In genomic region chr8:114883967-114884366, GRCm38 (mm10) we compare ENCODE assay signal across 13 mouse cellular contexts.
DNase-seq lines count a peak whose midpoint lies in the region; ATAC-seq and TF ChIP-seq lines count a peak whose summit lies in the region.
"Had no signal": no experiment of that assay in that cellular context is flagged by ENCODE, and none has a peak within 500 bp of the region (broad histone marks: within the 10 kb centered on the region; RNA-seq: fewer than 3 reads in every experiment).

No protein-coding gene starts in this region.

- no peak overlapping the region for H3K9ac ChIP-seq in CH12.LX (ENCODE audit: insufficient read depth, low read depth)
- no peak overlapping the region for H3K9ac ChIP-seq in liver, embryonic 14.5 days (replicated peaks)
- H3K9ac ChIP-seq: forebrain, embryonic 12.5 days; heart, embryonic 13.5 days; neural tube, embryonic 12.5 days had no signal

- H3K4me2 ChIP-seq in CH12.LX (ENCODE audit: insufficient read depth, low read depth, poor library complexity, severe bottlenecking) = no peak overlapping the region
- H3K4me2 ChIP-seq in liver, embryonic 14.5 days (ENCODE audit: low read depth) = no peak overlapping the region
- H3K4me2 ChIP-seq: neural tube, embryonic 12.5 days had no signal

- no peak for ATAC-seq in cerebellum, adult (ENCODE audit: insufficient number of reproducible peaks, low FRiP score, low TSS enrichment)
- no peak for ATAC-seq in liver, embryonic 14.5 days (ENCODE audit: insufficient read depth)
- ATAC-seq in erythroid progenitor cell, adult 5-6 weeks (replicated peaks; ENCODE audit: low FRiP score, poor library complexity, severe bottlenecking) = no peak

- H3K27me3 ChIP-seq in CH12.LX (replicated peaks) = no peaks in the 10 kb centered on the region
- no peaks in the 10 kb centered on the region for H3K27me3 ChIP-seq in liver, embryonic 14.5 days (ENCODE audit: control insufficient read depth, insufficient read depth, low read length)
- H3K27me3 ChIP-seq: heart, embryonic 13.5 days had no signal

- no peak overlapping the region for H3K27ac ChIP-seq in left cerebral cortex, adult 2 months
- H3K27ac ChIP-seq in CH12.LX (ENCODE audit: insufficient read depth, low read depth) = no peak overlapping the region
- no peak overlapping the region for H3K27ac ChIP-seq in liver, embryonic 14.5 days
- H3K27ac ChIP-seq: forebrain, embryonic 12.5 days; heart, embryonic 13.5 days; neural tube, embryonic 12.5 days had no signal

- DNase-seq in cerebellum, postnatal 10 days = peak; percentile 16 to 40
- DNase-seq in left cerebral cortex, adult 2 months (ENCODE audit: extremely low spot score in 1 of 2, low spot score in 2 of 2) = no peak
- no peak for DNase-seq in left cerebral cortex, adult 9 months (ENCODE audit: low spot score in 2 of 2)
- DNase-seq in CH12.LX (ENCODE audit: extremely low read depth) = peak; percentile 61
- DNase-seq in liver, embryonic 14.5 days (ENCODE audit: low read depth in 3 of 3, low spot score in 3 of 3) = no peak
- DNase-seq in adrenal gland, adult (ENCODE audit: inconsistent age in 2 of 2, low spot score in 1 of 2) = no peak
- DNase-seq: adrenal gland, postnatal 25 days; kidney, postnatal 10 days had no signal

- TF ChIP-seq RAD21 in CH12.LX (IDR thresholded peaks at IDR 0.05; ENCODE audit: low read depth, low read length) = peak; percentile 37

- TF ChIP-seq CTCF in left cerebral cortex, adult 2 months (IDR thresholded peaks at IDR 0.05) = peak; percentile 49
- TF ChIP-seq CTCF in CH12.LX (conservative IDR thresholded peaks at IDR 0.05 in 1 of 2, IDR thresholded peaks at IDR 0.05 in 1 of 2; ENCODE audit: low read depth in 2 of 2, low read length in 2 of 2) = peak; percentile 67 to 90
- TF ChIP-seq CTCF in liver, embryonic 14.5 days (IDR thresholded peaks at IDR 0.05; ENCODE audit: low read depth) = peak; percentile 85

- dilution Hi-C loops in CH12.LX (cut with MboI; ENCODE audit: extremely low pct_ligation_motif_present, extremely low pct_unique_long_range_greater_than_20kb, low sequenced_read_pairs) = no loop called here

- no peaks in the 10 kb centered on the region for H3K79me2 ChIP-seq in CH12.LX (replicated peaks; ENCODE audit: control insufficient read depth, extremely low read depth, insufficient read depth, poor library complexity, severe bottlenecking)

- in situ Hi-C loops in CH12.LX (cut with MboI; ENCODE audit: low pct_ligation_motif_present, low pct_unique_long_range_greater_than_20kb, low sequenced_read_pairs) = loop anchor here (10.0 kb wide), 1 partner anchor 81 kb away; no protein-coding TSS in a partner anchor

- no peak for TF ChIP-seq POLR2A in CH12.LX (IDR thresholded peaks at IDR 0.05; ENCODE audit: low read depth, low read length)

- H3K4me1 ChIP-seq in CH12.LX (ENCODE audit: control insufficient read depth in 1 of 2, insufficient read depth in 2 of 2) = peaks cover 29 to 61% of the 10 kb centered on the region in 2 experiments
- H3K4me1 ChIP-seq in liver, embryonic 14.5 days (replicated peaks; ENCODE audit: control insufficient read depth in 2 of 2, insufficient read depth in 2 of 2, low read length in 1 of 2) = peaks cover 29 to 42% of the 10 kb centered on the region in 2 experiments

- 67% methylated on average over 9 of the region's 9 CpGs for WGBS in liver, embryonic 14.5 days (ENCODE audit: insufficient replicate concordance)

- no peaks in the 10 kb centered on the region for H3K9me3 ChIP-seq in CH12.LX (replicated peaks; ENCODE audit: low read length)
- no peaks in the 10 kb centered on the region for H3K9me3 ChIP-seq in liver, embryonic 14.5 days (ENCODE audit: control insufficient read depth, low read length)
- H3K9me3 ChIP-seq: forebrain, embryonic 12.5 days; heart, embryonic 13.5 days; neural tube, embryonic 12.5 days had no signal

- no peak overlapping the region for H3K4me3 ChIP-seq in left cerebral cortex, adult 2 months
- no peak overlapping the region for H3K4me3 ChIP-seq in CH12.LX (replicated peaks in 1 of 3; ENCODE audit: low read depth in 2 of 3, low read length in 2 of 3, poor library complexity in 1 of 3)
- H3K4me3 ChIP-seq in liver, embryonic 14.5 days (ENCODE audit: insufficient read depth in 1 of 2, low read depth in 2 of 2, low read length in 2 of 2) = no peak overlapping the region
- H3K4me3 ChIP-seq: forebrain, embryonic 12.5 days; heart, embryonic 13.5 days; neural tube, embryonic 12.5 days had no signal

- no peak for TF ChIP-seq EP300 in CH12.LX (IDR thresholded peaks at IDR 0.05; ENCODE audit: low read length)
- no peak for TF ChIP-seq EP300 in liver, embryonic 14.5 days (IDR thresholded peaks at IDR 0.05; ENCODE audit: low read depth)

- intact Hi-C loops in left cerebral cortex, adult 2 months (cut with DNase I) = no loop called here

- H3K36me3 ChIP-seq in CH12.LX (replicated peaks in 1 of 2; ENCODE audit: control insufficient read depth in 1 of 2, insufficient read depth in 1 of 2, low read length in 1 of 2) = no peaks in the 10 kb centered on the region
- no peaks in the 10 kb centered on the region for H3K36me3 ChIP-seq in liver, embryonic 14.5 days (replicated peaks; ENCODE audit: control insufficient read depth, insufficient read depth, low read depth)
- H3K36me3 ChIP-seq: forebrain, embryonic 12.5 days; heart, embryonic 13.5 days; neural tube, embryonic 12.5 days had no signal

TF ChIP-seq in CH12.LX, 34 proteins besides CTCF, POLR2A, EP300 and RAD21:
- TF ChIP-seq JUN (IDR thresholded peaks at IDR 0.05; ENCODE audit: insufficient read depth, low read depth, low read length) (no peak), MEF2A (IDR thresholded peaks at IDR 0.05; ENCODE audit: borderline replicate concordance, low read depth, low read length) (no peak), SMC3 (IDR thresholded peaks at IDR 0.05; ENCODE audit: low read depth, low read length) (peak; percentile 25), MAX (IDR thresholded peaks at IDR 0.05; ENCODE audit: low read length) (no peak), NELFE (IDR thresholded peaks at IDR 0.05; ENCODE audit: low read depth, low read length) (no peak), USF2 (conservative IDR thresholded peaks at IDR 0.05; ENCODE audit: low read depth, low read length) (no peak)
TF ChIP-seq in CH12.LX: peak in this region for 1.

Comparison
In these comparisons a context has a peak if more than half of its experiments do, and no peak if none do; other contexts are left out.
1. DNase-seq: peak in cerebellum, postnatal 10 days (2 of 2) and CH12.LX (single experiment); none in left cerebral cortex, adult 2 months (0 of 2), left cerebral cortex, adult 9 months (0 of 2), liver, embryonic 14.5 days (0 of 3) and adrenal gland, adult (0 of 2).
2. Peak in every context shown above with its lines, with median percentiles within 50 percentile points of each other: CTCF ChIP-seq.